11 mouse cellular contexts compared by ENCODE assay signal in the genomic region with DNA sequence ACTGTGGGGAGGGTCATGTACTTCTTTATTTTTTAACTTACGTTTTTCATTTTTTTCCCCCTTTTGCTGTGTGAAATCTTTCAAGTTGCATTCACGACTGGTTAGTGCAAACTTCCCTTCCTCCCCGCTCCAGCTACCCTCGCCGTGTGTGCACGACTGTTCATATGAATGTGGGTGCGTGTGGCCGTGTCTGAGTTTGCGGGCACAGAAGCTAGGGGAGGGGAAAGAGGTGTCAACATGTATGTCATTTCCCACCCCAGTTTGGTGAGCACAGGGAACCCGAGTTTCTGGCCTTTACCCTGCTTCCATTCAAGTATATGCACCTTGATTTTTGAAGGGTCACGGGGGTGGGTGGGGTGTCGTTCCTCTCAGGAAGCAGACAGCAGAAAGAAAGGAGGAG. TPM values are rescaled to one million over a fixed set of nuclear protein-coding genes. Genes with fewer than 3 reads are reported as not detected.
DNase-seq lines count a peak whose midpoint lies in the region; ATAC-seq and TF ChIP-seq lines count a peak whose summit lies in the region.
"Had no signal": no experiment of that assay in that cellular context is flagged by ENCODE, and none has a peak within 500 bp of the region (broad histone marks: within the 10 kb centered on the region; RNA-seq: fewer than 3 reads in every experiment).

No protein-coding gene starts in this region.

- WGBS in kidney, embryonic 14.5 days: 72% methylated on average over 12 of the region's 12 CpGs
- 69% methylated on average over 12 of the region's 12 CpGs for WGBS in liver, embryonic 13.5 days (ENCODE audit: insufficient replicate concordance)

- DNase-seq in kidney, adult 11 months: no peak
- peak; percentile 30 for DNase-seq in T-cell, adult 2 months (ENCODE audit: low spot score)
- no peak for DNase-seq in liver, embryonic 13.5 days
- no peak for DNase-seq in adrenal gland, adult 18-20 months (ENCODE audit: low spot score in 2 of 2)
- no peak for DNase-seq in kidney, postnatal 4 days
- no peak for DNase-seq in urinary bladder, postnatal 10 days (ENCODE audit: low spot score)

- H3K4me1 ChIP-seq in kidney, embryonic 14.5 days (ENCODE audit: control insufficient read depth, insufficient read depth, low read length): peaks cover 6% of the 10 kb centered on the region
- H3K4me1 ChIP-seq in ES-Bruce4 (ENCODE audit: control insufficient read depth, insufficient read depth, low read length): no peaks in the 10 kb centered on the region
- H3K4me1 ChIP-seq in liver, embryonic 13.5 days (replicated peaks): peaks cover 53% of the 10 kb centered on the region

- no peaks in the 10 kb centered on the region for H3K9me3 ChIP-seq in kidney, embryonic 14.5 days (ENCODE audit: control insufficient read depth, low read length)
- H3K9me3 ChIP-seq in ES-Bruce4 (replicated peaks; ENCODE audit: control insufficient read depth, insufficient read depth, low read length, poor library complexity, severe bottlenecking): no peaks in the 10 kb centered on the region
- H3K9me3 ChIP-seq in liver, embryonic 13.5 days (replicated peaks): no peaks in the 10 kb centered on the region

- no peak for TF ChIP-seq CTCF in ES-Bruce4 (IDR thresholded peaks at IDR 0.05; ENCODE audit: low read depth, low read length)

- TF ChIP-seq POLR2A in ES-Bruce4 (IDR thresholded peaks at IDR 0.05; ENCODE audit: insufficient read depth, low read length): no peak

- ATAC-seq in kidney, embryonic 14.5 days (ENCODE audit: low FRiP score, low TSS enrichment): no peak
- no peak for ATAC-seq in liver, embryonic 13.5 days (ENCODE audit: low read depth)

- H3K4me3 ChIP-seq in kidney, embryonic 14.5 days (ENCODE audit: low read length): no peak overlapping the region
- H3K4me3 ChIP-seq in ES-Bruce4 (ENCODE audit: low read depth, low read length): no peak overlapping the region
- H3K4me3 ChIP-seq in liver, embryonic 13.5 days (replicated peaks): peak overlapping the region; percentile 88; the same call in 1 of the 2 replicates

- no peaks in the 10 kb centered on the region for H3K27me3 ChIP-seq in kidney, embryonic 14.5 days (ENCODE audit: control insufficient read depth, insufficient read depth, low read length)
- no peaks in the 10 kb centered on the region for H3K27me3 ChIP-seq in ES-Bruce4 (ENCODE audit: control insufficient read depth, insufficient read depth, low read length, poor library complexity, severe bottlenecking)
- H3K27me3 ChIP-seq in liver, embryonic 13.5 days: no peaks in the 10 kb centered on the region

- no peak overlapping the region for H3K27ac ChIP-seq in kidney, embryonic 14.5 days (ENCODE audit: low read depth, low read length)
- H3K27ac ChIP-seq in ES-Bruce4 (ENCODE audit: insufficient read depth, low read length): peak overlapping the region; percentile 28; the same call in 1 of the 2 replicates
- peak overlapping the region; percentile 97 for H3K27ac ChIP-seq in liver, embryonic 13.5 days

- peaks cover 8% of the 10 kb centered on the region; the same call in 1 of the 2 replicates for H3K36me3 ChIP-seq in kidney, embryonic 14.5 days (ENCODE audit: control insufficient read depth, insufficient read depth, low read length)
- peaks cover 10% of the 10 kb centered on the region; the same call in 1 of the 2 replicates for H3K36me3 ChIP-seq in ES-Bruce4 (ENCODE audit: control insufficient read depth, insufficient read depth, low read length, poor library complexity, severe bottlenecking)
- H3K36me3 ChIP-seq in liver, embryonic 13.5 days: peaks cover 9% of the 10 kb centered on the region

- no peak for TF ChIP-seq EP300 in ES-Bruce4 (IDR thresholded peaks at IDR 0.05; ENCODE audit: insufficient read depth, low read depth, low read length)

- H3K4me2 ChIP-seq in kidney, embryonic 14.5 days (replicated peaks; ENCODE audit: low read depth, low read length): no peak overlapping the region; the same call in 1 of the 2 replicates
- H3K4me2 ChIP-seq in liver, embryonic 13.5 days: peak overlapping the region; percentile 91

- H3K9ac ChIP-seq in kidney, embryonic 14.5 days (ENCODE audit: low read depth, low read length): peak overlapping the region; percentile 82; the same call in 1 of the 2 replicates
- peak overlapping the region; percentile 98 for H3K9ac ChIP-seq in ES-Bruce4 (ENCODE audit: low read depth, poor library complexity, severe bottlenecking)
- peak overlapping the region; percentile 94 for H3K9ac ChIP-seq in liver, embryonic 13.5 days

RNA-seq across cellular contexts. Expression of a gene that starts 1.3 kb away (rescaled TPM):
- polyA plus RNA-seq in kidney, embryonic 14.5 days (2014; fragmentation: Nextera tagmentation; extraction: Ambion mirVana): 47.8 and 68.2 TPM in 2 replicates
- 57.7 and 64.1 TPM in 2 replicates for polyA plus RNA-seq in ES-Bruce4 (2011; ENCODE audit: insufficient read depth, insufficient read length, low read depth, missing spikeins)
- 34.8 and 37.4 TPM in 2 replicates for polyA plus RNA-seq in liver, embryonic 13.5 days (2015; fragmentation: Nextera tagmentation; extraction: Ambion mirVana)
- total RNA-seq in adrenal gland, adult 18-20 months (2021): 1 to 10 TPM; 3.9 to 5.4 TPM

RNA-seq across cellular contexts. Expression of a gene that starts 4.9 kb away (rescaled TPM):
- polyA plus RNA-seq in kidney, embryonic 14.5 days (2014; fragmentation: Nextera tagmentation; extraction: Ambion mirVana): not detected in 2 replicates
- 0.37 and 0.62 TPM in 2 replicates for polyA plus RNA-seq in ES-Bruce4 (2011; ENCODE audit: insufficient read depth, insufficient read length, low read depth, missing spikeins)
- polyA plus RNA-seq in liver, embryonic 13.5 days (2015; fragmentation: Nextera tagmentation; extraction: Ambion mirVana): 0.09 TPM in 1 of 2 replicates, not detected in the other
- total RNA-seq in adrenal gland, adult 18-20 months (2021): not detected
- total RNA-seq: common myeloid progenitor, adult 5-6 weeks had no signal
- polyA plus RNA-seq: frontal cortex, adult 2 months had no signal

RNA-seq across cellular contexts. Expression of a gene that starts 19.0 kb away (rescaled TPM):
- polyA plus RNA-seq in kidney, embryonic 14.5 days (2014; fragmentation: Nextera tagmentation; extraction: Ambion mirVana): 31.1 and 34.8 TPM in 2 replicates
- polyA plus RNA-seq in ES-Bruce4 (2011; ENCODE audit: insufficient read depth, insufficient read length, low read depth, missing spikeins): 21.8 and 21.9 TPM in 2 replicates
- polyA plus RNA-seq in liver, embryonic 13.5 days (2015; fragmentation: Nextera tagmentation; extraction: Ambion mirVana): 24.1 and 24.7 TPM in 2 replicates
- total RNA-seq in adrenal gland, adult 18-20 months (2021): 10 to 100 TPM; 15.4 to 17.7 TPM

RNA-seq across cellular contexts. Expression of a gene that starts 23.3 kb away (rescaled TPM):
- polyA plus RNA-seq in kidney, embryonic 14.5 days (2014; fragmentation: Nextera tagmentation; extraction: Ambion mirVana): 0.29 and 0.70 TPM in 2 replicates
- 0.43 TPM in 1 of 2 replicates, not detected in the other for polyA plus RNA-seq in ES-Bruce4 (2011; ENCODE audit: insufficient read depth, insufficient read length, low read depth, missing spikeins)
- polyA plus RNA-seq in liver, embryonic 13.5 days (2015; fragmentation: Nextera tagmentation; extraction: Ambion mirVana): 0.31 and 0.49 TPM in 2 replicates
- not detected for total RNA-seq in adrenal gland, adult 18-20 months (2021)
- total RNA-seq: hematopoietic stem cell, adult 5-6 weeks had no signal
- polyA plus RNA-seq: frontal cortex, adult 2 months had no signal

RNA-seq across cellular contexts. Expression of a gene that starts 36.3 kb away (rescaled TPM):
- 0.89 and 1.1 TPM in 2 replicates for polyA plus RNA-seq in kidney, embryonic 14.5 days (2014; fragmentation: Nextera tagmentation; extraction: Ambion mirVana)
- 24.3 and 30.9 TPM in 2 replicates for polyA plus RNA-seq in ES-Bruce4 (2011; ENCODE audit: insufficient read depth, insufficient read length, low read depth, missing spikeins)
- 1.9 and 2.2 TPM in 2 replicates for polyA plus RNA-seq in liver, embryonic 13.5 days (2015; fragmentation: Nextera tagmentation; extraction: Ambion mirVana)
- total RNA-seq in adrenal gland, adult 18-20 months (2021): 1 to 10 TPM; 2.9 TPM
